Mouse (Mus musculus): ENCODE results near the gene Gm21981. TPM values are rescaled to one million over a fixed set of nuclear protein-coding genes. Genes with fewer than 3 reads are reported as not detected.

Gene Gm21981
- polyA plus RNA-seq, 1 experiment from 2014 or later, result 1.4 TPM

GRCm38 (mm10) chr17:47642992-47643391 lies 51.3 kb downstream of the Gm21981 start:
- Histone ChIP-seq H3K4me3 (ENCODE audit: low read depth, low read length) (no peak overlapping the region), H3K9me3 (ENCODE audit: control insufficient read depth, low read length) (no peaks in the 10 kb centered on the region), H3K4me2 (replicated peaks; ENCODE audit: low read depth, low read length) (no peak overlapping the region), H3K27me3 (ENCODE audit: control insufficient read depth, insufficient read depth, low read length) (no peaks in the 10 kb centered on the region), H3K36me3 (ENCODE audit: control insufficient read depth, insufficient read depth, low read length) (no peaks in the 10 kb centered on the region), H3K9ac (ENCODE audit: low read depth, low read length) (no peak overlapping the region), H3K4me1 (replicated peaks; ENCODE audit: control insufficient read depth, insufficient read depth, low read length) (no peaks in the 10 kb centered on the region), H3K27ac (ENCODE audit: low read depth, low read length) (no peak overlapping the region)
- 84% methylated on average over 2 of the region's 2 CpGs for WGBS
- DNase-seq (ENCODE audit: low spot score), result no peak
- no peak for ATAC-seq (ENCODE audit: low FRiP score)

Other genes starting within 250 kb of the Gm21981 start
- gene Taf8, start 192.2 kb downstream of the Gm21981 start, polyA plus RNA-seq (2014; fragmentation: Nextera tagmentation; extraction: Ambion mirVana), result 26.5 and 28.7 TPM in 2 replicates
- 190 and 195 TPM in 2 replicates for gene Ccnd3, start 189.4 kb downstream of the Gm21981 start, polyA plus RNA-seq (2014; fragmentation: Nextera tagmentation; extraction: Ambion mirVana)
- gene Bysl, start 83.0 kb downstream of the Gm21981 start, polyA plus RNA-seq (2014; fragmentation: Nextera tagmentation; extraction: Ambion mirVana), result 30.8 and 31.0 TPM in 2 replicates
- gene Med20, start 82.9 kb downstream of the Gm21981 start, polyA plus RNA-seq (2014; fragmentation: Nextera tagmentation; extraction: Ambion mirVana), result 44.6 and 44.8 TPM in 2 replicates
- 1.3 and 1.7 TPM in 2 replicates for gene Gm20517, start 82.9 kb downstream of the Gm21981 start, polyA plus RNA-seq (2014; fragmentation: Nextera tagmentation; extraction: Ambion mirVana)
- 8.7 and 9.1 TPM in 2 replicates for gene Usp49, start 63.8 kb downstream of the Gm21981 start, polyA plus RNA-seq (2014; fragmentation: Nextera tagmentation; extraction: Ambion mirVana)
- gene Tomm6, start 6.1 kb downstream of the Gm21981 start, polyA plus RNA-seq (2014; fragmentation: Nextera tagmentation; extraction: Ambion mirVana), result 370 and 375 TPM in 2 replicates
- gene Frs3, start 5.4 kb downstream of the Gm21981 start, polyA plus RNA-seq (2014; fragmentation: Nextera tagmentation; extraction: Ambion mirVana), result 7.9 and 8.6 TPM in 2 replicates
- 0.32 and 1.8 TPM in 2 replicates for gene Prickle4, start 281 bp upstream of the Gm21981 start, polyA plus RNA-seq (2014; fragmentation: Nextera tagmentation; extraction: Ambion mirVana)
- not detected in 2 replicates for gene Pgc, start 32.4 kb upstream of the Gm21981 start, polyA plus RNA-seq (2014; fragmentation: Nextera tagmentation; extraction: Ambion mirVana)
- 2.5 TPM in 2 replicates for gene Tfeb, start 42.6 kb upstream of the Gm21981 start, polyA plus RNA-seq (2014; fragmentation: Nextera tagmentation; extraction: Ambion mirVana)
- 39.0 and 40.5 TPM in 2 replicates for gene Mdfi, start 140.2 kb upstream of the Gm21981 start, polyA plus RNA-seq (2014; fragmentation: Nextera tagmentation; extraction: Ambion mirVana)
- 23.9 and 28.4 TPM in 2 replicates for gene Foxp4, start 230.2 kb upstream of the Gm21981 start, polyA plus RNA-seq (2014; fragmentation: Nextera tagmentation; extraction: Ambion mirVana)

All from hindbrain, embryonic 11.5 days (tissue).